Mouse (Mus musculus) spleen, embryonic (tissue): Measurements from ENCODE around the gene Slc12a5.

ENCODE experiments used
- CTCF ChIA-PET: fragments of 350-600 bp; sonication (Branson Sonifier 250); formaldehyde crosslinking; loops from one replicate; lab custom pipeline; 2022; lab: Charles Lee

Slc12a5 gene

GRCm38 (mm10) chr2:164960716-164961441 lies at the start of gene Slc12a5:
TSS of gene Slc12a5 (plus strand) at chr2:164960802.
- CTCF ChIA-PET = interaction anchor here (0.6 to 1.6 kb wide), 6 partner anchors 12 to 1736 kb away, joined by 3 to 12 read pairs (median 3); no protein-coding TSS in a partner anchor

- CTCF ChIA-PET = interaction anchor here (0.8 kb wide), 1 partner anchor 9 kb away, joined by 3 read pairs; no protein-coding TSS in a partner anchor
These were observed 49.2 kb upstream of the Slc12a5 start, which contains the start of gene Zfp335 for GRCm38 (mm10) chr2:164911086-164912048. TSS of gene Zfp335 (minus strand) at chr2:164911757.

DNA sequence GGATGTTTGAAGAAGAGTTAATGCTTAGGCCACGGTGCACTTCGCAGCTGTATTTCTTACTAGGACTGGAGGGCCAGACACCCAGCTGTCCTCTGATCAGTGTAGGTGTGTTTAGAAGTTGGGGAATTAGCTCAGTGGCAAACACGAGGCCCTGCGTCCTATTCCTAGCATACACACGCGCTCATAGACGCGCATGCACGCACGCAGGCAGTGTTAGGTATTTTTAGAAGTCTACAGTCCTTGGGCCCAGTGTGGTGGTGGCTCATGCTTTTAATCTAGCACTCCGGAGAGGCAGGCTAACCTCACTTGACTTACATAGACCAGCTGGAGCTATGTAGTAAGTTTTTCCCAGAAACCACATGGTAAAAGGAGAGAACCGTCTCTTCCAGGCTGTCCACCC lies 48.5 kb upstream of the Slc12a5 start:
- CTCF ChIA-PET = no interaction called here

DNA sequence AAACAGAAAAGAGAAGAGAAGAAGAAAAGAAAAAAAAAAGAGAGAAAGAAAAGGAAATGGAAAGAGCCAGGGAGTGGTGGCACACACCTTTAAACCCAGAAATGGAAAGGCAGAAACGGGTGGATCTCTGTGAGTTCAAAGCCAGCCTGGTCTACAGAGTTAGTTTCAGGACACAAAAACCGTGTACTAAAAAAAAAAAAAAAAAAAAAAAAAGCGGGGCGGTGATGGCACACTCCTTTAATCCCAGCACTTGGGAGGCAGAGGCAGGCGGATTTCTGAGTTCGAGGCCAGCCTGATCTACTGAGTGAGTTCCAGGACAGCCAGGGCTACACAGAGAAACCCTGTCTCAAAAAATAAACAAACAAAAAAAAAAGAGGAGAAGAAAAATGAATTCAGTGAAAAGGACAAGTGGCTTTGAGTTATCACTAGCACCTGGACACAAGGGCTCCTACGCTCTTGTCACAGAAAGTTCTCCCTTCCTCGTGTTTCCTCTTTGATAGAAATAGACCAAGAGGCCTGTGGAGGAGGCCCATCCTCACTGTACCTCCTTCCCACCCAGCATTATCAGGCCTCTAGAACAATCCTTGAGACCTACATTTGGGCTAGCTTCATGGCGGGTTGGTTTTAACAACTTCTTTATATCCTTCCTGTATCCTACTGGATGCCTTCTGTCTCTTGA lies 47.7 kb upstream of the Slc12a5 start:
- CTCF ChIA-PET = interaction anchor here (1.6 kb wide), 1 partner anchor 36 kb away, joined by 4 read pairs; no protein-coding TSS in a partner anchor

- CTCF ChIA-PET = interaction anchor here (1.6 kb wide), 1 partner anchor 36 kb away, joined by 4 read pairs; no protein-coding TSS in a partner anchor
These were observed 47.2 kb upstream of the Slc12a5 start for GRCm38 (mm10) chr2:164913428-164913786.

- CTCF ChIA-PET = interaction anchor here (0.5 to 0.7 kb wide), 4 partner anchors 39 to 246 kb away, joined by 3 to 4 read pairs (median 4); no protein-coding TSS in a partner anchor
These were observed 43.8 kb upstream of the Slc12a5 start for GRCm38 (mm10) chr2:164916820-164917219.

- CTCF ChIA-PET = interaction anchor here (0.7 kb wide), 1 partner anchor 23 kb away, joined by 3 read pairs; no protein-coding TSS in a partner anchor
These were observed 43.2 kb upstream of the Slc12a5 start for GRCm38 (mm10) chr2:164917371-164917770.

DNA sequence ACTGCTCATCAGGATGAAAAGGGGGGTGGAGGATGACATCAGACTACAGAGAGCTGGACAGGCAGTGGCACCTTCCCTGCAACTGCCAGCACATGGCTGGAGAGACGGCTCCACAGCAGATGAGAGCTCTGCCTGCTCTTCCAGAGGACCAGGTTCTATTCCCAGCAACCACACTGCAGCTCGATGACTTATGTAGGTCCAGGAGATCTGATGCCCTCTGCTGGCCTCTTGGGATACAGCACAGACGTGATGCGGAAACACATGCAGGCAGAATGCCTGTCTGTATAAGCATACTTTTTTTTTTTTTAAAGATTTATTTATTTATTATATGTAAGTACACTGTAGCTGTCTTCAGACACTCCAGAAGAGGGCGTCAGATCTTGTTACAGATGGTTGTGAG lies 42.3 kb upstream of the Slc12a5 start:
- CTCF ChIA-PET = interaction anchor here (0.6 to 0.7 kb wide), 3 partner anchors 24 to 68 kb away, joined by 3 to 5 read pairs (median 3); no protein-coding TSS in a partner anchor

DNA sequence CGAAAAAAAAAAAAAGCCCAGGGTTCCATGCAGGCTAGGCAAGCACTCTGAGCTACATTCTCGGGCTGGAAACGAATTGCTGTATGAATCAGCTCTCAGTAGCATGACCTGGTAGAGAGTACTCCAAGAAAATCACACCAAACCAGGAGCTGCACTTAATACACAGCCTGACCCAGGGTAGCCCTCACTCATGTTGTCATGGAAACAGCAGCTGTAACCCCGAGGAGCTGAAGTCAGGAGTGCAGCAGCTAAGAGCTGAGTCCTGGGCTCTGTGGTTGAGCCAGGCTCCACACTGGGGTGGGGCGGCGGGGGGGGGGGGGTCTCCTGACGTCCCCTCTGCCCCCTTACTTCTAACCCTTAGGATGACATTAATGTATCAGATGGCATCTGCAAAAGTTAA lies 38.6 kb upstream of the Slc12a5 start:
- CTCF ChIA-PET = no interaction called here

GRCm38 (mm10) chr2:164923291-164923690 lies 37.3 kb upstream of the Slc12a5 start:
- CTCF ChIA-PET = interaction anchor here (0.6 to 1.1 kb wide), 2 partner anchors 15 to 476 kb away, joined by 3 to 5 read pairs; no protein-coding TSS in a partner anchor

DNA sequence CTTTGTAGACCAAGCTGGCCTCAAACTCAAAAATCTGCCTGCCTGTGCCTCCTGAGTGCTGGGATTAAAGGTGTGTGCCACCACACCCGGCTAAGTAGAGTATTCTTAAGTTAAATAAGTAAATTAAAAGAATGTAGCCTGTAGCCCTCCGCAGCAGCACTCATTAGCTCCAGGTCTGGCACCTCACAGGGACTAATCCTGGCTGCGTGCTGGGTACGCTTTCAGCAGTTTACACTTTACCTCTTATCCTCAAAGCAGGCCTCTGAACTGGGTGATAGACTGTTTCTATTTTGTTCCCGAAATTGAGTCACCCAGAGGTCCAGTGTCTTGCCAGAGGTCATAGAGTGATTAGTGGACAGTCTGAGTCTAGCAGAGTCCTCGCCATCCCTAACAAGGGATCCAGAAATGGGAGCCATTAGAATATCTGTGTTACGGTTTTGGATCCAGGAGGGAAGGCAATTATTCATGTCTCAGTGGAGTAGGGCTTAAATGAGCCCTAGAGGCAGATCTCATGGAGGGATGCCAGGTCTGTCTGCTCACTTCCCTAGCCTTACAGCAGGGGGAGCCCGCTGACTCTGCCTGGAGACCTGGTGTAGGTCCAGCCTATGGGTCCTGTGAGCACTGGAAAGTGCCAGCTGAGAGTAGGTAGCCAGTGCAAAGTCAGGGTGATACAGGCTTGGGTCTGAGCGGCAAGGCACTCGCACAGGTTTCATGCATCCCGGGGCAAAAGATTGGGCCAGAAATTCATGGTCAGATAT lies 36.3 kb upstream of the Slc12a5 start:
- CTCF ChIA-PET = interaction anchor here (0.6 to 0.8 kb wide), 2 partner anchors 477 to 855 kb away, joined by 3 to 5 read pairs; no protein-coding TSS in a partner anchor

DNA sequence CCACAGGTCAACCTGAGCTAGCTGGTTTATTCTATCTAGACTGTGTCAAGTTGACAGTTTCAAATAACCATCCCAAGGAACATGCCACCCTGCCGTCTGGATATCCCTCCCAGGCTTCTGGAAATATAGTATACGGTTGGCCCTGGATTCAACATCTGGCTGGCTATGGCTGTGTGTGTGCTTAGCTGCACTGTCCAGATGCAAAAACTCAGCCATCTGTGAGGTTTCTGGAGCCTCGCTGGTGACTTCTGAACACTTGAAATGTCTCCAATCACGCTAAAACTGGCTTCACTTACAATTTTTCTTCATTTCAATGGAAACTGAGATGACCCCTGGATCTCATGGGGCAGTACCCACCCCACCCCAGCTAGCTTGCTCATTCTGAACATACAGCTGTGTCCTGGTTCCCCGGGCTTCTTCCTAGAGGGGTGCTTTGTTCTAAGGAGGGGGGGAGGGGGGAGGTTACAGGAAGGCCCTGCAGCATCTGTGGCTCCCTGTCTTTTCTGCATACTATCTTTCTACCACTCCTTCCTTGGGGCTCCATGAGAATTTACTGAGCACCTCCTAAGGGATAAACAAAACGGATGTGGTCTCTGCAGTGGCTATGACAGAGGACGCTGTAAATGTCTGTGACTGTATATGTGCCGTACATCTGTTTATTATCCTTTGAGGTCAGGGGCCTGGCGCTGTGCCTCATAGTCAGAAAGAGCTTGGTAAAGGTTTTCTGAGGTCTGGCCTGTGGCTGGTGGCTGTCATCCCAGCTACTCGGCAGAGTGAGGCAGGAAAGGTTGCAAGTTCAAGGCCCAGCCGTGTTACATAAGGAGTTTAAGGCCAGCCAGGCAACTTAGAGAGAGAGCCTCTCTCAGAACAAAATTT lies 29.7 kb upstream of the Slc12a5 start:
- CTCF ChIA-PET = interaction anchor here (0.7 kb wide), 1 partner anchor 49 kb away, joined by 5 read pairs; no protein-coding TSS in a partner anchor

GRCm38 (mm10) chr2:164933534-164933933 lies 27.1 kb upstream of the Slc12a5 start:
- CTCF ChIA-PET = interaction anchor here (0.6 kb wide), 2 partner anchors 99 to 137 kb away, joined by 3 to 7 read pairs; no protein-coding TSS in a partner anchor

GRCm38 (mm10) chr2:164935991-164936390 lies 24.6 kb upstream of the Slc12a5 start:
- CTCF ChIA-PET = no interaction called here

- CTCF ChIA-PET = no interaction called here
These were observed 22.2 kb upstream of the Slc12a5 start for GRCm38 (mm10) chr2:164938146-164939091.

DNA sequence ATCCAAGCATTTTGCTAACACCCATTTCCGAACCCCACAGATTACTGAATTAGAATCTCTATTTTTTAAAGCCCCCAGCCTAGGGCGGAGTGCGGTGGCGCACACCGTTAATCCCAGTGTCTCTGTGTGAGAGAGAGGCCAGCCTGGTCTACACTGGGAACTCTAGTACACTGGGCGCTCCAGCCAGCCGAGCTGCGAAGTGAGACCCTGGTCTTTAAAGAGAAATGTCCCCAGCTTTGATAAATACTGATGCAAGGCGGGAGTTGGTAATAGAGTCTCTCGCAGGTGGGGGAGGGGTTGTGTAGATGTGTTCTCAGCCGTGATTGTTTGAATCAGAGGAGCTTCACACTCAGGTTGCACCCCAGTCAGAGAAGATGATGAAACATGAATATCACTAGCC lies 21.5 kb upstream of the Slc12a5 start:
- CTCF ChIA-PET = no interaction called here

- CTCF ChIA-PET = interaction anchor here (0.7 kb wide), 1 partner anchor 16 kb away, joined by 8 read pairs; no protein-coding TSS in a partner anchor
These were observed 20.3 kb upstream of the Slc12a5 start, which contains the start of gene Mmp9 for GRCm38 (mm10) chr2:164940140-164940830. TSS of gene Mmp9 (plus strand) at chr2:164940780.
